Mouse (Mus musculus): ENCODE measurements around the gene Casc3.
A peak's percentile ranks its signal among the peaks of the same experiment; 100 is the strongest.

DNA sequence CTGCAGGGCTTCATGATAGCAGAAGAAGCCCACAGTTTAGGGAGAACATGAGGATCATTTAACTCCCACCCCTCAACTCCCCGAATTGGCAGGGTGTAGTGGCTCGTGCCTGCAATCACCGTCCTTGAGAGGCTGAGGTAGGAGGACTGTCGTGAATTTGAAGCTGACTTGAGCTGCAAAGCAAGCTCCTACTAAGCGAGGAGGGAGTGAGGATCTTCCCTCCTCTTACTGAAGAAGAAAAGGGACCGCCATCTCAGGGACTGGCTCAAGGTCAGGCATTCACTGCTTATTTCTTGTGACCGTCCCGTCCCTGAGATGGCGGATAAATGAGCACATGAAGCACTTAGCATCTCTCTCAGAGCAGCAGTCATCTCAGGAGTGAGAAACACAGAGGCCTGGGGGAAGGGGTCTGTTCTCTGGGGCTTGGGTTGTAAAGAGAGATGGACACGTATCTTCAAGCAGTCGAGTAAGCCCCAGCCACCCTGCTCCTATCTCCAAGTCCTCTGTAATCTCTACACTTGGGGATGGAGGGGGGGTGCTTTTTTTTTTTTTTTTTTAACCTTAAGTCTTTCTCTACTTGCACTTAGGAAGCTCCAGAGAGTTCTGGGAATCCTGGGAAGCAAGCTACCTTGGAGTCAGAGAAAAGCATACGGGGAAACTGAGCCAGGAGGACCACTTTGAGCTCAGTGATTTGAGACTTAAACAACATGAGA is 28.5 kb upstream of the Casc3 start:
- TF ChIP-seq CTCF (IDR thresholded peaks at IDR 0.05; ENCODE audit: borderline replicate concordance, insufficient read depth, low read length), result no peak
- 0 out of 2 replicates have a peak, but pooled peaks have one; percentile 13 for TF ChIP-seq POLR2A (IDR thresholded peaks at IDR 0.05; ENCODE audit: low read depth, low read length)

All from embryonic fibroblast, embryonic 13.5 days (primary cell).